Mouse (Mus musculus) heart, postnatal 0 days (tissue): ENCODE data around the gene Gm10354. TPM values are rescaled to one million over a fixed set of nuclear protein-coding genes. Genes with fewer than 3 reads are reported as not detected.
"Not testable (repeated sequence)": the region's sequence is repeated elsewhere in the genome, so short reads cannot be mapped to it uniquely, and the experiment has no call there.

Source experiments
- ATAC-seq: fragments of 200-750 bp; cut with Nextera tagmentation; 2 replicates; pipeline ENCODE4 v1.8.0; 2017; ENCODE audit warnings: low read depth, moderate number of reproducible peaks, moderate library complexity; ENCODE audit not compliant: insufficient read depth
- DNase-seq: peaks from one replicate; pipeline ENCODE4 v3.0.0-alpha.2; 2016; ENCODE audit warnings: low spot score
- H3K27ac ChIP-seq: fragments of 300-500 bp; sonication (generic); 2 replicates; pipeline ENCODE4 v1.5.1; 2014; ENCODE audit warnings: low read depth, mild to moderate bottlenecking
- H3K27me3 ChIP-seq: fragments of 300-500 bp; sonication (generic); 2 replicates; pipeline ENCODE4 v1.6.1; 2014; ENCODE audit warnings: low read length, mixed read lengths; ENCODE audit not compliant: control insufficient read depth, insufficient read depth
- H3K36me3 ChIP-seq: fragments of 300-500 bp; sonication (generic); replicated peaks from 2 replicates; pipeline ENCODE4 v1.6.1; 2014; ENCODE audit warnings: low read length, mixed read lengths; ENCODE audit not compliant: control insufficient read depth, insufficient read depth
- H3K4me1 ChIP-seq: fragments of 300-500 bp; sonication (generic); 2 replicates; pipeline ENCODE4 v1.6.1; 2014; ENCODE audit warnings: antibody characterized with exemption; ENCODE audit not compliant: control insufficient read depth, insufficient read depth
- H3K4me2 ChIP-seq: fragments of 300-500 bp; sonication (generic); 2 replicates; pipeline ENCODE4 v1.6.1; 2014; ENCODE audit warnings: low read depth, mild to moderate bottlenecking, low read length, moderate library complexity
- H3K4me3 ChIP-seq: fragments of 300-500 bp; sonication (generic); 2 replicates; pipeline ENCODE4 v1.5.1; 2014; ENCODE audit warnings: low read depth, low read length
- H3K9ac ChIP-seq: fragments of 300-500 bp; sonication (generic); replicated peaks from 2 replicates; pipeline ENCODE4 v1.6.1; 2014; ENCODE audit warnings: low read depth, low read length, mixed read lengths
- H3K9me3 ChIP-seq: fragments of 300-500 bp; sonication (generic); replicated peaks from 2 replicates; pipeline ENCODE4 v1.6.1; 2016; ENCODE audit warnings: low read length; ENCODE audit not compliant: control insufficient read depth
- CTCF ChIP-seq: IDR thresholded peaks from 2 replicates; pipeline ENCODE4 v1.5.1; 2016; ENCODE audit warnings: antibody characterized with exemption, control low read depth, low read depth
- WGBS: fragments of 180-500 bp; shearing (Covaris S2); extraction: QIAGEN DNeasy Blood & Tissue Kit; methylation state at CpG from one replicate; pipeline ENCODE4 v1.1.7; 2014; 5-methylcytosine and 5-hydroxymethylcytosine counted together
- polyA plus RNA-seq: library from polyadenylated mRNA; unstranded; fragments of >200 nt; fragmentation: Nextera tagmentation; extraction: Ambion mirVana; gene quantifications from 2 replicates; pipeline ENCODE4 v1.2.1, GENCODE M21; 2015
- total RNA-seq: library from RNA; depleted of rRNA; stranded (reverse); fragments of >200 nt; gene quantifications from 2 replicates; pipeline ENCODE4 v1.2.3, GENCODE M21; 2014; ENCODE audit warnings: low replicate concordance; rRNA removed

Gene Gm10354
- total and polyA plus RNA-seq, 2 experiments from 2014 or later, result not detected

DNA sequence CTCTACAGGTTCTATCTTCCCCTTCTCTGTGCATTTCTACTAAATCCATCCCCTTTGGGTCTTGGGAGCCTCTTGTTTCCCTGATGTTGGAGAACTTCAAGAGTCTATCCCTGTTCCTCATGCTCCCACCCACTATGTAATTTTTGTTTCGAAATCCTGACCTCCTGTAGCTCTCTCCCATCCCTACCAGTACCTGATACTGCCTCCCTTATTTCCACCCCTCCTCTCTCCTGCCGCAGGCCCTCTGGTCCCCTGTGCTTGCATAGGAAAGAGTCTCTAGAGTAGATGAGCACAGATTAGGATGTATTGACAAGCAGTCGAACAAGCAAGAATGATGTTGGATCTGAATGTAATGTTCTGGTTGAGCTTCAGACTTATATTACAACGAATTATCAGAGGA lies 33.2 kb downstream of the Gm10354 start:
- not testable (repeated sequence) for DNase-seq, H3K9me3 ChIP-seq, H3K27ac ChIP-seq, H3K4me3 ChIP-seq, H3K36me3 ChIP-seq, H3K4me1 ChIP-seq, H3K27me3 ChIP-seq, ATAC-seq, H3K4me2 ChIP-seq, H3K9ac ChIP-seq
- 34% methylated on average over 4 of the region's 4 CpGs for WGBS

DNA sequence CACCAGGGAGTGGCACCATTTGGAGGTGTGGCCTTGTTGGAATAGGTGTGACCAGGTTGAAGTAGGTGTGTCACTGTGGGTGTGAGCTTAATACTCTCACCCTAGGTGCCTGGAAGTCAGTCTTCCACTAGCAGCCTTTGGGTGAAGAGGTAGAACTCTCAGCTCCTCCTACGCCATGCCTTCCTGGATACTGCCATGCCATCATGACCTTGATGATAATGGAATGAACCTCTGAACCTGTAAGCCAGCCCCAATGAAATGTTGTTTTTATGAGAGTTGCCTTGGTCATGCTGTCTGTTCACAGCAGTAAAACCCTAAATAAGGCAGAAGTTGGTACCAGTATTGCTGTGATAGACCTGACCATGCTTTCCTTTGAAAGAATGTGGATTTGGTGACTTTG lies 37.7 kb downstream of the Gm10354 start:
- not testable (repeated sequence) for DNase-seq, ATAC-seq, H3K27me3 ChIP-seq, H3K4me2 ChIP-seq, H3K27ac ChIP-seq, H3K9ac ChIP-seq, H3K9me3 ChIP-seq, H3K4me3 ChIP-seq, H3K4me1 ChIP-seq, H3K36me3 ChIP-seq
- 53% methylated on average over 1 of the region's 1 CpGs for WGBS

DNA sequence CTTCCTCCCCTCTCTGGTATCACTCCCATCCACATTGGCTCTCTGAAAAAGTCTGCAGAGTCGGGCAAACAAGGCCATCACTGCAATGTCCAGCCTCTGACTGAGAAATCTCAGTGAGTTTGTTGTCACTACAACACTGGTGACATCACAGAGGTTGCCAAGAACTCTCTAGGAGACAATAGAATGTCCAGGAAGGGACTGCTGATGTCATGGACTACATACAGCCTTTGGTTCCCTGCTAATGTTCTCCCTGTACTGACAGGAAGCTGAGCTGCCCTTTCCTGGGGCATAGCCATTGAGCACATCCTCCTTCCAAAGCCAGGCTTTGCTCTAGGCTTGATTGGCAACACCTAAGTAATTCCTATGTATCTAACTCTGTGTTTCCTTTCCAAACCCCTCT lies 40.4 kb downstream of the Gm10354 start, which contains the start of gene Speer4e:
TSS of gene Speer4e (minus strand) at position 101 of the 400 bp plus-strand sequence.
- not testable (repeated sequence) for H3K4me1 ChIP-seq, H3K9me3 ChIP-seq, H3K4me3 ChIP-seq, DNase-seq, H3K36me3 ChIP-seq, ATAC-seq, H3K27me3 ChIP-seq, H3K4me2 ChIP-seq, H3K9ac ChIP-seq, H3K27ac ChIP-seq
- 28% methylated on average over 1 of the region's 1 CpGs for WGBS

DNA sequence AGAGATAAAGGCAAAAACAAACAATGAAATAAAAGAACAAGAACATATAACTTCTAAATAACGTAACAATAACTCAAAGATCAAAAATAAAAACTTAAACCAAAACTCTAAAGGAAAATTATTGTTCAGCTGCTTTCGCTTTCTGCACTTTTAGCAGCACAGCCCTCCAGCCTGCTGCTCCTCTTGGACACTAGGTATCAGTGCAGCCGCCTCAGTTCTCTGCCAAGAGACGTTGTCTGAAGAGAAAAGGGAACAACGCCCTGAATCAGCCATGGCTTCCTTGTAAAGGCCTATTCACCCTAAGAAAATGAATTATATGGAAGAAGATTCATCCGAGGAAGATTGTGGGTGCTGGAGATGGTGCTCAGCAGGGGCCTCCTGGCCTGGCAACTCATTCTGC lies 45.0 kb downstream of the Gm10354 start:
- not testable (repeated sequence) for H3K9me3 ChIP-seq, H3K4me1 ChIP-seq, DNase-seq, H3K36me3 ChIP-seq, ATAC-seq, H3K27me3 ChIP-seq, H3K9ac ChIP-seq, H3K4me3 ChIP-seq, H3K4me2 ChIP-seq, H3K27ac ChIP-seq
- 68% methylated on average over 5 of the region's 6 CpGs for WGBS

DNA sequence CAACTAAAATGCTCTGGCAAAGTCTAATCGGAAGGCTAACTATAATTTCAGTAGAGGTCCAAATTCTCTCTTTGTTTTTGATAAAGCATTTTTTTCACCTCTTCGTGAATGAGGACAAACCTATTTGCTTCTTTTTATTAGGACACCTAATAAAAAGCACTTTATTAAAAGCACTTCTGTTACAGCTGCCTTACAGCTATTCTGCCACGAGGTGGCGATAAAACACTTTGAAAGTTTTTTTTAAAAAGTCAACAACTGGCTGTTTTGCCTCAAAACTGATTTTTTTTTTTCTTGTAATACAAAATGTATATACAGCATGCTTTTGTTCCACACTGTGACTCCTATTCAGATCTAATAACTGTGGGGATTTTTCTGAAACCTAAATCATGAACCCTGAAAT lies 51.7 kb downstream of the Gm10354 start:
- not testable (repeated sequence) for H3K4me1 ChIP-seq, DNase-seq, H3K4me2 ChIP-seq, H3K27me3 ChIP-seq, H3K4me3 ChIP-seq, H3K9me3 ChIP-seq, H3K9ac ChIP-seq, ATAC-seq, H3K36me3 ChIP-seq, H3K27ac ChIP-seq
- 23% methylated on average over 4 of the region's 4 CpGs for WGBS
- peak; percentile 19; the same call in 1 of the 2 replicates for TF ChIP-seq CTCF

Other genes with a start within 250 kb of the Gm10354 start
- not detected in 2 replicates for gene Gm9758, start 64.0 kb downstream of the Gm10354 start, total RNA-seq
- not detected in 2 replicates for gene Gm9758, start 64.0 kb downstream of the Gm10354 start, polyA plus RNA-seq
- not detected in 2 replicates for gene Speer4e, start 40.5 kb downstream of the Gm10354 start, total RNA-seq
- gene Speer4e, start 40.5 kb downstream of the Gm10354 start, polyA plus RNA-seq, result not detected in 2 replicates
- not detected in 2 replicates for gene Gm17019, start 54.1 kb upstream of the Gm10354 start, total RNA-seq
- gene Gm17019, start 54.1 kb upstream of the Gm10354 start, polyA plus RNA-seq, result not detected in 2 replicates